Mouse (Mus musculus): ENCODE results near the gene Gm49321. TPM values are rescaled to one million over a fixed set of nuclear protein-coding genes. Genes with fewer than 3 reads are reported as not detected.
A peak's percentile ranks its signal among the peaks of the same experiment; 100 is the strongest.

The Gm49321 gene
- 1 to 10 TPM; 3.1 to 3.7 TPM for total RNA-seq (2021)
- long read RNA-seq, experiment 1, partial matches to known transcripts: 0 of 1 reads
- long read RNA-seq, experiment 1, other reads (novel, unspliced or antisense): 1 of 1 reads
- long read RNA-seq, experiment 2: 0 reads

GRCm38 (mm10) chr12:73937353-73937752, at the start of gene Gm49321:
TSS of gene Gm49321 (plus strand) at chr12:73937653.
- DNase-seq (ENCODE audit: low spot score in 2 of 2): no peak

GRCm38 (mm10) chr12:73888003-73888783, 49.3 kb upstream of the Gm49321 start:
- DNase-seq (ENCODE audit: low spot score in 2 of 2): no peak

- DNase-seq (ENCODE audit: low spot score in 2 of 2): no peak
Measured at GRCm38 (mm10) chr12:73889571-73889970, 47.9 kb upstream of the Gm49321 start.

GRCm38 (mm10) chr12:73890086-73890485, 47.4 kb upstream of the Gm49321 start:
- no peak for DNase-seq (ENCODE audit: low spot score in 2 of 2)

- DNase-seq (ENCODE audit: low spot score in 2 of 2): no peak
Measured at GRCm38 (mm10) chr12:73892616-73893015, 44.8 kb upstream of the Gm49321 start.

GRCm38 (mm10) chr12:73894838-73895237, 42.6 kb upstream of the Gm49321 start:
- DNase-seq (ENCODE audit: low spot score in 2 of 2): no peak

- DNase-seq (ENCODE audit: low spot score in 2 of 2): no peak
Measured at GRCm38 (mm10) chr12:73895674-73896073, 41.8 kb upstream of the Gm49321 start.

- DNase-seq (ENCODE audit: low spot score in 2 of 2): no peak
Measured at GRCm38 (mm10) chr12:73896471-73896870, 41.0 kb upstream of the Gm49321 start.

GRCm38 (mm10) chr12:73898281-73898680, 39.2 kb upstream of the Gm49321 start:
- DNase-seq (ENCODE audit: low spot score in 2 of 2): no peak

- no peak for DNase-seq (ENCODE audit: low spot score in 2 of 2)
Measured at GRCm38 (mm10) chr12:73904133-73904934, 33.1 kb upstream of the Gm49321 start.

- DNase-seq (ENCODE audit: low spot score in 2 of 2): no peak
Measured at GRCm38 (mm10) chr12:73905041-73905440, 32.4 kb upstream of the Gm49321 start.

GRCm38 (mm10) chr12:73905555-73905954, 31.9 kb upstream of the Gm49321 start:
- DNase-seq (ENCODE audit: low spot score in 2 of 2): no peak

- no peak for DNase-seq (ENCODE audit: low spot score in 2 of 2)
Measured at GRCm38 (mm10) chr12:73907079-73907672, 30.3 kb upstream of the Gm49321 start.

GRCm38 (mm10) chr12:73907673-73908150, 29.7 kb upstream of the Gm49321 start:
- DNase-seq (ENCODE audit: low spot score in 2 of 2): peak; percentile 95 to 96

GRCm38 (mm10) chr12:73908274-73909012, 29.0 kb upstream of the Gm49321 start:
- DNase-seq (ENCODE audit: low spot score in 2 of 2): peak; percentile 68 to 71

- DNase-seq (ENCODE audit: low spot score in 2 of 2): no peak
Measured at GRCm38 (mm10) chr12:73909013-73909575, 28.4 kb upstream of the Gm49321 start.

- no peak for DNase-seq (ENCODE audit: low spot score in 2 of 2)
Measured at GRCm38 (mm10) chr12:73918479-73918878, 19.0 kb upstream of the Gm49321 start.

GRCm38 (mm10) chr12:73930266-73930665, 7.2 kb upstream of the Gm49321 start:
- DNase-seq (ENCODE audit: low spot score in 2 of 2): no peak

- no peak for DNase-seq (ENCODE audit: low spot score in 2 of 2)
Measured at GRCm38 (mm10) chr12:73931274-73931673, 6.2 kb upstream of the Gm49321 start.

GRCm38 (mm10) chr12:73934528-73934927, 2.9 kb upstream of the Gm49321 start:
- DNase-seq (ENCODE audit: low spot score in 2 of 2): no peak
